Mouse (Mus musculus) neural tube, embryonic 11.5 days (tissue): Measurements from ENCODE around the gene Rps6kl1. TPM values are rescaled to one million over a fixed set of nuclear protein-coding genes. Genes with fewer than 3 reads are reported as not detected.

Experiments used
- ATAC-seq: fragments of 200-750 bp; cut with Nextera tagmentation; 2 replicates; pipeline ENCODE4 v1.8.0; 2017; ENCODE audit warnings: moderate number of reproducible peaks, mild to moderate bottlenecking, moderate TSS enrichment, moderate library complexity; ENCODE audit not compliant: insufficient read depth, low FRiP score, low TSS enrichment
- DNase-seq: peaks from one replicate; pipeline ENCODE4 v3.0.0-alpha.2; 2015; ENCODE audit warnings: low spot score
- H3K27ac ChIP-seq: fragments of 300-500 bp; sonication (generic); 2 replicates; pipeline ENCODE4 v1.5.1; 2014; ENCODE audit warnings: low read depth, mild to moderate bottlenecking, low read length
- H3K27me3 ChIP-seq: fragments of 300-500 bp; sonication (generic); 2 replicates; pipeline ENCODE4 v1.6.1; 2014; ENCODE audit warnings: mild to moderate bottlenecking, low read length, mixed read lengths; ENCODE audit not compliant: control insufficient read depth, insufficient read depth
- H3K36me3 ChIP-seq: fragments of 300-500 bp; sonication (generic); 2 replicates; pipeline ENCODE4 v1.6.1; 2014; ENCODE audit warnings: mild to moderate bottlenecking, low read length, moderate library complexity, mixed read lengths; ENCODE audit not compliant: control insufficient read depth, insufficient read depth
- H3K4me1 ChIP-seq: fragments of 300-500 bp; sonication (generic); 2 replicates; pipeline ENCODE4 v1.6.1; 2014; ENCODE audit warnings: low read length, mixed read lengths; ENCODE audit not compliant: control insufficient read depth, insufficient read depth
- H3K4me2 ChIP-seq: fragments of 300-500 bp; sonication (generic); 2 replicates; pipeline ENCODE4 v1.6.1; 2014; ENCODE audit warnings: low read depth, mild to moderate bottlenecking, moderate library complexity
- H3K4me3 ChIP-seq: fragments of 300-500 bp; sonication (generic); 2 replicates; pipeline ENCODE4 v1.5.1; 2014; ENCODE audit warnings: low read depth, low read length
- H3K9ac ChIP-seq: fragments of 300-500 bp; sonication (generic); 2 replicates; pipeline ENCODE4 v1.6.1; 2014; ENCODE audit warnings: mild to moderate bottlenecking, low read length
- H3K9me3 ChIP-seq: fragments of 300-500 bp; sonication (generic); 2 replicates; pipeline ENCODE4 v1.6.1; 2016; ENCODE audit warnings: low read length; ENCODE audit not compliant: control insufficient read depth
- WGBS: fragments of 180-500 bp; shearing (Covaris S2); extraction: QIAGEN DNeasy Blood & Tissue Kit; methylation state at CpG from one replicate; pipeline ENCODE4 v1.1.7; 2014; 5-methylcytosine and 5-hydroxymethylcytosine counted together
- polyA plus RNA-seq: library from polyadenylated mRNA; unstranded; fragments of >200 nt; fragmentation: Nextera tagmentation; extraction: Ambion mirVana; gene quantifications from 2 replicates; pipeline ENCODE4 v1.2.1, GENCODE M21; 2014

Rps6kl1 gene
- 5.3 and 6.7 TPM in 2 replicates for polyA plus RNA-seq

- H3K27ac ChIP-seq: peak within 1 kb of the TSS; percentile 11; the same call in 1 of the 2 replicates
- no peaks in the 10 kb centered on the region for H3K36me3 ChIP-seq
- no peaks in the 10 kb centered on the region for H3K4me1 ChIP-seq
- peak within 1 kb of the TSS; percentile 15 for H3K9ac ChIP-seq
- peak within 1 kb of the TSS; percentile 50 for H3K4me2 ChIP-seq
- ATAC-seq (peak; percentile 75; the same call in 1 of the 2 replicates), DNase-seq (peak; percentile 67)
- no peaks in the 10 kb centered on the region for H3K9me3 ChIP-seq
- 0 out of 2 replicates have a peak, but pooled peaks cover 4% of the 10 kb centered on the region for H3K27me3 ChIP-seq
- 18% methylated on average over 27 of the region's 28 CpGs for WGBS
- peak within 1 kb of the TSS; percentile 33 for H3K4me3 ChIP-seq
Measured at GRCm38 (mm10) chr12:85151002-85151774, at the start of gene Rps6kl1. TSS of gene Rps6kl1 (minus strand) at chr12:85151264.

DNA sequence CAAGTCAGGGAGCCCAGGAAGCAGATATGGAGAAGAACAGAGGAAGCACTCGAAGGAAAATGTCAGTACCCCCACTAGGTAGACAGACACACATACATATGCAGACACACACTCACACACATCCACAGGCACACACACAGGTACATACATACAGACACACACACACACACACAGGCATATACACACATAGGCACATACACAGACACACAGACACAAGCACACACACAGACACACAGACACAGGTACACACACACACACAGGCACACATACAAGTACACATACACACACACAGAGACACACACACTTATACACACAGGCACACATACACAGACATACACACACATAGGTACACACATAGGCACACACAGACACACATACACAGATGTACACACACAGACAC lies 48.9 kb upstream of the Rps6kl1 start:
- ATAC-seq (no peak), DNase-seq (no peak)
- WGBS: 56% methylated on average over 1 of the region's 1 CpGs
- Histone ChIP-seq H3K9me3 (no peaks in the 10 kb centered on the region), H3K4me2 (no peak overlapping the region), H3K27ac (no peak overlapping the region), H3K9ac (no peak overlapping the region), H3K4me3 (no peak overlapping the region), H3K36me3 (no peaks in the 10 kb centered on the region), H3K27me3 (no peaks in the 10 kb centered on the region), H3K4me1 (no peaks in the 10 kb centered on the region)

DNA sequence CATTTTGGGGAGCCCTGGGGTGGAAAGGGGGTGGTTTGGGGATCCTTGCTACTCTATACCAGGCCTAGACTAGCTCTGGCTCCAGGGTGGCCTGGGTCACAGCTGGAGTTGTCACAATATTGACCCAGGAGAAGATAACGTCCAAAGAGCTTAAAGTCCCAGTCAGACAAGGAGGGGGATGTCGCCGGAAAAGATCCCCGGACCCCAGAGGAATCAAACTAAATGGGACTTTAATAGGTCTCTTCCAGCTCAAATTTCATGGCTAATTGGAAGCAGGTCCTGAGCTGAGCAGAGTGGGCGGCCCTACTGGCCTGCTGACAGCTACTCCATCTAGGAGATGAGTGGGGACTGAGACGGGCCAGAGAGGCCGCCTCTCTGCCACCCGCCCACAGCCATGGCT lies 46.9 kb upstream of the Rps6kl1 start:
- Histone ChIP-seq H3K27me3 (0 out of 2 replicates have a peak, but pooled peaks cover 2% of the 10 kb centered on the region), H3K4me3 (no peak overlapping the region), H3K4me2 (no peak overlapping the region), H3K4me1 (no peaks in the 10 kb centered on the region), H3K27ac (no peak overlapping the region), H3K9me3 (no peaks in the 10 kb centered on the region), H3K36me3 (no peaks in the 10 kb centered on the region), H3K9ac (no peak overlapping the region)
- DNase-seq: peak; percentile 48
- no peak for ATAC-seq
- 38% methylated on average over 8 of the region's 8 CpGs for WGBS

GRCm38 (mm10) chr12:85197371-85197770 lies 46.3 kb upstream of the Rps6kl1 start:
- ATAC-seq (no peak), DNase-seq (no peak)
- Histone ChIP-seq H3K36me3 (no peaks in the 10 kb centered on the region), H3K27me3 (0 out of 2 replicates have a peak, but pooled peaks cover 2% of the 10 kb centered on the region), H3K4me3 (no peak overlapping the region), H3K27ac (no peak overlapping the region), H3K4me2 (no peak overlapping the region), H3K9ac (no peak overlapping the region), H3K9me3 (no peaks in the 10 kb centered on the region), H3K4me1 (0 out of 2 replicates have a peak, but pooled peaks cover 2% of the 10 kb centered on the region)
- WGBS: 74% methylated on average over 7 of the region's 7 CpGs

DNA sequence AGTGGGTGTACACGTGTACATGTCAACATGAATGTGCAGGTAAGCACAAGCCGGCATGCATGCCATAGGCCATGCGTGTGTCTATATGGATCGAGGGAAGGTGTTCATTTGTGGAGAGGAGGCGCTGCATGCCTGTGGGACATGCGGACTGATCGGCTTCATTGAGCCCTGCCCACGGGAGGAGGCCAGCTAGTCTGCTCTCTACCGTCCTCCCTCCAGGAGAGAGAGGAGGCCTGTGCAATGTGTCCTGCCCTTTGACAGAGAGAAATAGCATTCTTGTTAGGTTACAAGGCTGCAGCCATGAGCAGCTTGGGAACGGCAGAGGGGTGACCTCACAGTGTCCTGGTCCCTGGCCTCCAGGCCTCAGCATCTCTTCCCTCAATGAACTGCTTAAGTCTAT lies 45.1 kb upstream of the Rps6kl1 start:
- DNase-seq (no peak), ATAC-seq (no peak)
- Histone ChIP-seq H3K4me3 (no peak overlapping the region), H3K27me3 (0 out of 2 replicates have a peak, but pooled peaks cover 2% of the 10 kb centered on the region), H3K9ac (no peak overlapping the region), H3K9me3 (no peaks in the 10 kb centered on the region), H3K4me2 (no peak overlapping the region), H3K27ac (no peak overlapping the region), H3K36me3 (no peaks in the 10 kb centered on the region), H3K4me1 (0 out of 2 replicates have a peak, but pooled peaks cover 2% of the 10 kb centered on the region)
- 81% methylated on average over 10 of the region's 10 CpGs for WGBS

GRCm38 (mm10) chr12:85195086-85195485 lies 44.0 kb upstream of the Rps6kl1 start:
- no peak overlapping the region for H3K4me3 ChIP-seq
- WGBS: 90% methylated on average over 5 of the region's 5 CpGs
- DNase-seq (no peak), ATAC-seq (no peak)
- 0 out of 2 replicates have a peak, but pooled peaks cover 2% of the 10 kb centered on the region for H3K27me3 ChIP-seq
- no peak overlapping the region for H3K27ac ChIP-seq
- no peak overlapping the region for H3K4me2 ChIP-seq
- no peaks in the 10 kb centered on the region for H3K9me3 ChIP-seq
- no peaks in the 10 kb centered on the region for H3K36me3 ChIP-seq
- no peak overlapping the region for H3K9ac ChIP-seq
- H3K4me1 ChIP-seq: 0 out of 2 replicates have a peak, but pooled peaks cover 2% of the 10 kb centered on the region

GRCm38 (mm10) chr12:85194623-85195018 lies 43.6 kb upstream of the Rps6kl1 start:
- no peak for DNase-seq
- WGBS: 73% methylated on average over 4 of the region's 4 CpGs
- no peak overlapping the region for H3K4me2 ChIP-seq

GRCm38 (mm10) chr12:85193923-85194622 lies 43.0 kb upstream of the Rps6kl1 start:
- no peak overlapping the region for H3K4me2 ChIP-seq
- 0 out of 2 replicates have a peak, but pooled peaks cover 2% of the 10 kb centered on the region for H3K4me1 ChIP-seq
- H3K9me3 ChIP-seq: no peaks in the 10 kb centered on the region
- H3K27me3 ChIP-seq: 0 out of 2 replicates have a peak, but pooled peaks cover 2% of the 10 kb centered on the region
- no peaks in the 10 kb centered on the region for H3K36me3 ChIP-seq
- ATAC-seq (no peak), DNase-seq (no peak)
- H3K9ac ChIP-seq: no peak overlapping the region
- no peak overlapping the region for H3K4me3 ChIP-seq
- H3K27ac ChIP-seq: no peak overlapping the region
- WGBS: 89% methylated on average over 11 of the region's 11 CpGs

More at GRCm38 (mm10) chr12:85194623-85195018, 43.6 kb upstream of the Rps6kl1 start:
- Histone ChIP-seq H3K4me1 (0 out of 2 replicates have a peak, but pooled peaks cover 2% of the 10 kb centered on the region), H3K27me3 (0 out of 2 replicates have a peak, but pooled peaks cover 2% of the 10 kb centered on the region), H3K27ac (no peak overlapping the region), H3K9me3 (no peaks in the 10 kb centered on the region), H3K36me3 (no peaks in the 10 kb centered on the region), H3K9ac (no peak overlapping the region), H3K4me3 (no peak overlapping the region)
- no peak for ATAC-seq
